Mouse (Mus musculus) kidney, embryonic 14.5 days (tissue): ENCODE results near the gene Akt1s1. TPM values are rescaled to one million over a fixed set of nuclear protein-coding genes. Genes with fewer than 3 reads are reported as not detected.
"Not testable (repeated sequence)": the region's sequence is repeated elsewhere in the genome, so short reads cannot be mapped to it uniquely, and the experiment has no call there.

ENCODE experiments used
- ATAC-seq: fragments of 200-750 bp; cut with Nextera tagmentation; 2 replicates; pipeline ENCODE4 v1.8.0; 2017; ENCODE audit warnings: moderate number of reproducible peaks, mild to moderate bottlenecking, moderate TSS enrichment, moderate library complexity; ENCODE audit not compliant: low FRiP score, low TSS enrichment
- H3K27ac ChIP-seq: fragments of 300-500 bp; sonication (generic); 2 replicates; pipeline ENCODE4 v1.5.1; 2014; ENCODE audit warnings: low read depth, mild to moderate bottlenecking, low read length, moderate library complexity, mixed read lengths
- H3K27me3 ChIP-seq: fragments of 300-500 bp; sonication (generic); 2 replicates; pipeline ENCODE4 v1.6.1; 2014; ENCODE audit warnings: mild to moderate bottlenecking, low read length; ENCODE audit not compliant: control insufficient read depth, insufficient read depth
- H3K36me3 ChIP-seq: fragments of 300-500 bp; sonication (generic); 2 replicates; pipeline ENCODE4 v1.6.1; 2014; ENCODE audit warnings: low read length, mixed read lengths; ENCODE audit not compliant: control insufficient read depth, insufficient read depth
- H3K4me1 ChIP-seq: fragments of 300-500 bp; sonication (generic); 2 replicates; pipeline ENCODE4 v1.6.1; 2014; ENCODE audit warnings: low read length, mixed read lengths; ENCODE audit not compliant: control insufficient read depth, insufficient read depth
- H3K4me2 ChIP-seq: fragments of 300-500 bp; sonication (generic); replicated peaks from 2 replicates; pipeline ENCODE4 v1.6.1; 2014; ENCODE audit warnings: low read depth, mild to moderate bottlenecking, low read length
- H3K4me3 ChIP-seq: fragments of 300-500 bp; sonication (generic); 2 replicates; pipeline ENCODE4 v1.5.1; 2014; ENCODE audit warnings: mild to moderate bottlenecking, low read length
- H3K9ac ChIP-seq: fragments of 300-500 bp; sonication (generic); 2 replicates; pipeline ENCODE4 v1.6.1; 2014; ENCODE audit warnings: low read depth, mild to moderate bottlenecking, low read length, moderate library complexity
- H3K9me3 ChIP-seq: fragments of 300-500 bp; sonication (generic); 2 replicates; pipeline ENCODE4 v1.6.1; 2016; ENCODE audit warnings: low read length; ENCODE audit not compliant: control insufficient read depth
- WGBS: fragments of 180-500 bp; shearing (Covaris S2); extraction: QIAGEN DNeasy Blood & Tissue Kit; methylation state at CpG from one replicate; pipeline ENCODE4 v1.1.7; 2014; 5-methylcytosine and 5-hydroxymethylcytosine counted together
- polyA plus RNA-seq: library from polyadenylated mRNA; unstranded; fragments of >200 nt; fragmentation: Nextera tagmentation; extraction: Ambion mirVana; gene quantifications from 2 replicates; pipeline ENCODE4 v1.2.1, GENCODE M21; 2014

The Akt1s1 gene
- polyA plus RNA-seq, 1 experiment from 2014 or later: 51.4 TPM

GRCm38 (mm10) chr7:44868919-44869696 lies 20.3 kb downstream of the Akt1s1 start:
- H3K4me1 ChIP-seq: peaks cover 41% of the 10 kb centered on the region
- peaks cover 28% of the 10 kb centered on the region for H3K36me3 ChIP-seq
- peak overlapping the region; percentile 100 for H3K27ac ChIP-seq
- H3K4me2 ChIP-seq: peak overlapping the region; percentile 90
- peak overlapping the region; percentile 96 for H3K4me3 ChIP-seq
- peak overlapping the region; percentile 97 for H3K9ac ChIP-seq
- WGBS: under 1% methylated on average over 95 of the region's 108 CpGs
- ATAC-seq: peak; percentile 70
- no peaks in the 10 kb centered on the region for H3K27me3 ChIP-seq
- no peaks in the 10 kb centered on the region for H3K9me3 ChIP-seq

DNA sequence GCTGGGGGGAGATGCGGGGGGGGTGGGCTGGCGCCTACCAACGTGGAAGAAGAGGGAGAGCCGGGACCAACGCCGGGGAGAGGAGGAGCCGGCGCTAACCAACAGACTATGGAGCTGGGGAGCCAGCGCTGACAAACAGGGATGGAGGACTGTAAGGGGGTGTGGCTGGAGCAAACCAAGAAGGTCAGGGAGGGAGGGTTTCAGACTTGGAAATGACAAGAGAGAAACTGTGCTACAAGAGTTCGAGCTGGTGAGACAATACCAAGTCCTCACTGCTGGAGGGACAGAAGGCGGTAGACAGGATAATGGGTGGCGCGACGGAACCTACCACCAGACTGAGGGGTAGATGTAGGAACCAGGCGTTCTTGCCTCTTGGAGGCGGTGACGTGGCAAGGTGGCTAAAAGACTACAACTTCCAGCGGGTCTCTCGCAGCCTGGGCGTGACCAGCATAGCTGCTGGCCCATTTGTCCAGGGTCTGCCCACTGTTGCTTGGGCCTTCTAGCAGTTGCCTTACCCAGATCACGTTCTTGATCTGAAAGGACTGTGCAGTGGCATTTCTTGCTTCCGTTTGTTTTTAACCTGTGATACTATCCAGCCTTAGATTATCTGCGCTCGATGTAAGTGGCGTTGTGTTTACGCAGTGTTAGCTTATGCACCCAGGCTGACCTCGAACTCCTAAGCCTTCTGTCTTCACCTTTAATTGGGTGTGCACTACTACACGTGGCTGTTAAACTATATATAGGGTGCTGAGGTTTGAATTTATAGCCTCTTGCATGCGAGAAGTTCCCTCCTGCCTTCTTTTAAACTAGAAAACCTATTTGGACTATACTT lies 21.1 kb downstream of the Akt1s1 start, which contains the start of gene Ptov1:
Gene Ptov1 (minus strand): TSS at position 92 of the 832 bp plus-strand sequence.
- WGBS: 3% methylated on average over 29 of the region's 29 CpGs
- H3K9me3 ChIP-seq: no peaks in the 10 kb centered on the region
- no peaks in the 10 kb centered on the region for H3K27me3 ChIP-seq
- ATAC-seq: peak; percentile 93
- H3K9ac ChIP-seq: peak within 1 kb of the TSS; percentile 97
- peak within 1 kb of the TSS; percentile 96 for H3K4me3 ChIP-seq
- H3K4me2 ChIP-seq: peak within 1 kb of the TSS; percentile 90
- H3K27ac ChIP-seq: peak within 1 kb of the TSS; percentile 100
- H3K4me1 ChIP-seq: peaks cover 41% of the 10 kb centered on the region
- H3K36me3 ChIP-seq: peaks cover 20% of the 10 kb centered on the region

DNA sequence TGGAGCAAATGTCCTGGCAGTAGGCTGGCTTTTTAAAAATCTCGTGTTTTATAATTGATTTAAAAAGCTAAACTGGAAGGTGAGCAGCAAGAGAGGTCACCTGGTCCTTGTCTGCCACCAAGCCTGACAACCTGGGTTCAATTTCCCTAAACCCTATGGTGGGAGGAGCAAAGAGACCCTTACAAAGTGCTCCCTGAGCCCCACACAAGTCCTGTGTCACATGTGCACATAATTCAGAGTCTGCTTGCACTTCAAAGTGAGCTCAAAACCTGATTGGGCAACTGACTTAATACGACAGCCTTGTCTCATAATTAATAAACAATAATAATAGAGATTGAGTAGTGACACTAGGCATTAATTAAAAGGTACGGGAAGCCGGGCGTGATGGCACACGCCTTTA lies 21.8 kb downstream of the Akt1s1 start:
- Histone ChIP-seq H3K4me2 (peak overlapping the region; percentile 90), H3K27me3 (no peaks in the 10 kb centered on the region), H3K27ac (peak overlapping the region; percentile 100), H3K9ac (peak overlapping the region; percentile 97; the same call in 1 of the 2 replicates), H3K4me1 (peaks cover 36% of the 10 kb centered on the region), H3K36me3 (peaks cover 13% of the 10 kb centered on the region; the same call in 1 of the 2 replicates), H3K9me3 (no peaks in the 10 kb centered on the region), H3K4me3 (peak overlapping the region; percentile 96)
- 78% methylated on average over 6 of the region's 6 CpGs for WGBS
- no peak for ATAC-seq

GRCm38 (mm10) chr7:44871181-44871580 lies 22.4 kb downstream of the Akt1s1 start:
- Histone ChIP-seq H3K9ac (no peak overlapping the region), H3K27ac (no peak overlapping the region), H3K4me2 (no peak overlapping the region), H3K4me1 (peaks cover 31% of the 10 kb centered on the region), H3K36me3 (peaks cover 13% of the 10 kb centered on the region), H3K4me3 (no peak overlapping the region), H3K9me3 (no peaks in the 10 kb centered on the region), H3K27me3 (no peaks in the 10 kb centered on the region)
- ATAC-seq: no peak
- 87% methylated on average over 1 of the region's 1 CpGs for WGBS

- not testable (repeated sequence) for H3K9me3 ChIP-seq, H3K9ac ChIP-seq, H3K27me3 ChIP-seq, H3K4me2 ChIP-seq, H3K4me3 ChIP-seq, H3K27ac ChIP-seq, ATAC-seq
- peaks cover 25% of the 10 kb centered on the region for H3K4me1 ChIP-seq
- peaks cover 15% of the 10 kb centered on the region for H3K36me3 ChIP-seq
- 86% methylated on average over 2 of the region's 2 CpGs for WGBS
Observed at GRCm38 (mm10) chr7:44871774-44872173, 23.0 kb downstream of the Akt1s1 start.

DNA sequence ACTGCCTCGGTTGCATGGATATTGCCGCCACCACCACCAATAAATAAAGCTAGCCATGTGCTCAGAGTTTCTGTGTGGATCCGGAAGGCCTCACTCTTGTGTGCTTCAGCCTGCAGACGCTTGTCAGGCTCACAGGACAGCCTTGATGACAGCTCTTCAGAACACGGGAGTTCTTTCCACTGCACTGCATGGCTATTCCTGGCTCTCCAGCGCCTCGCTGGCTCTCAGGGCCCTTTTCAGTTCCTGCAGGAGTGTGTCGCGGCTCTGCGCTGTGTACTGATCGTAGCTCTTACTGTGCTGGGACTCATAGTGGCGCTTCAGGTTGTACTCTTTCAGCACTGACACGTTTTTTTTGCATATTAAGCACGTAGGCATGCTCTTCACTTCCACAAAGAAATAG lies 29.0 kb downstream of the Akt1s1 start:
- H3K36me3 ChIP-seq: peaks cover 70% of the 10 kb centered on the region
- H3K4me1 ChIP-seq: peaks cover 4% of the 10 kb centered on the region; the same call in 1 of the 2 replicates
- no peaks in the 10 kb centered on the region for H3K27me3 ChIP-seq
- H3K27ac ChIP-seq: no peak overlapping the region
- ATAC-seq: no peak
- H3K9me3 ChIP-seq: no peaks in the 10 kb centered on the region
- no peak overlapping the region for H3K4me2 ChIP-seq
- no peak overlapping the region for H3K9ac ChIP-seq
- WGBS: 92% methylated on average over 14 of the region's 14 CpGs
- H3K4me3 ChIP-seq: no peak overlapping the region

- H3K36me3 ChIP-seq: peaks cover 86% of the 10 kb centered on the region
- 91% methylated on average over 3 of the region's 3 CpGs for WGBS
- ATAC-seq: no peak
Observed at GRCm38 (mm10) chr7:44883036-44883435, 34.2 kb downstream of the Akt1s1 start.

DNA sequence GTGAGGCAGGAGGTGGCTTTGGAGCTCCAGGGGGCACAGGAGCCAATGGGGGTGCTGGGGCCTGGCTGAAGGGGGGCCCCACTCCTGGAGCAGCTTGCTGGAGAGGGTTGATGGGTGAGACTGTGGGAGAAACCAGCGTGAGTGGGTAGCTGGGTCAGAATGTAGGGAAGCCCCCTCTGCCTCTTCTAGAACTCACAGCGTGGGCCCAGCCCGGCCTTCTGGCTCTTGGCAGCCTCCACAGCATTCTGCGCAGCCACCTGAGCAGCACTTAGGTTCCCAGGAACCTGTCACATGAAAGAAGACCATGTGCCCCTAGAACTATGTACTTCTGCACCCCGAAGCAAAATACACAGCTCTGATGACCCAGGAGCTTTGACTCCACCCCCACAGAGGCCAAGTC lies 35.8 kb downstream of the Akt1s1 start:
- Histone ChIP-seq H3K9ac (no peak overlapping the region), H3K27me3 (no peaks in the 10 kb centered on the region), H3K4me2 (no peak overlapping the region), H3K4me3 (no peak overlapping the region), H3K4me1 (no peaks in the 10 kb centered on the region), H3K9me3 (no peaks in the 10 kb centered on the region), H3K27ac (no peak overlapping the region), H3K36me3 (peaks cover 84% of the 10 kb centered on the region)
- ATAC-seq: no peak
- WGBS: 96% methylated on average over 5 of the region's 5 CpGs

More at GRCm38 (mm10) chr7:44883036-44883435, 34.2 kb downstream of the Akt1s1 start:
- Histone ChIP-seq H3K4me3 (no peak overlapping the region), H3K9ac (no peak overlapping the region), H3K4me1 (no peaks in the 10 kb centered on the region), H3K9me3 (no peaks in the 10 kb centered on the region), H3K4me2 (no peak overlapping the region), H3K27me3 (no peaks in the 10 kb centered on the region), H3K27ac (no peak overlapping the region)

DNA sequence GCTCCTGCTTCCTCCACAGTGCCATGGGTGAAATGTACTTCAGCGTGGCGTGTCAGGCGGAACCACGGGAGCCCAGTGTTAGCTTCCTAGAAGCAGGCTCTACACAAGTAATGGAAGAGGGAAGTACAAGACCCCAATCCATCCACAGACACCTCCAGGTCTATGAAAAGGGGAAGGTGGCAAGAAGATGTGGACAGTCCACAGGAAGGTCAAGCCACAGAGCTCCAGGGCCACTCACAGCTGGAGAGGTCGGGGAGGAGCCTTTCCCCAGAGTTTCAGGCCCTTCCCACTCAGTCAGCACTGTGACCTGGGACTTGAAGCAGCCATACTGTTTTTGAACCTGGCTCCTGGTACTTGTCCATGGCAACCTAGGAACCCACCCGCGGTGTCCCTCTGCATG lies 38.2 kb downstream of the Akt1s1 start:
- Histone ChIP-seq H3K4me1 (peaks cover 14% of the 10 kb centered on the region), H3K27ac (no peak overlapping the region), H3K36me3 (peaks cover 62% of the 10 kb centered on the region), H3K9me3 (no peaks in the 10 kb centered on the region), H3K27me3 (no peaks in the 10 kb centered on the region), H3K4me3 (no peak overlapping the region), H3K9ac (no peak overlapping the region), H3K4me2 (no peak overlapping the region)
- WGBS: 80% methylated on average over 7 of the region's 7 CpGs
- no peak for ATAC-seq
